ENCODE assay signal across 8 mouse cellular contexts in genomic region chr10:60687011-60687776, GRCm38 (mm10). TPM values are rescaled to one million over a fixed set of nuclear protein-coding genes. Genes with fewer than 3 reads are reported as not detected.
DNase-seq lines count a peak whose midpoint lies in the region; ATAC-seq lines count a peak whose summit lies in the region.

No protein-coding gene starts in this region.

- no peak overlapping the region; the same call in 1 of the 2 replicates for H3K27ac ChIP-seq in hindbrain, embryonic 16.5 days (ENCODE audit: low read depth, low read length)

- H3K4me1 ChIP-seq in hindbrain, embryonic 16.5 days (ENCODE audit: control insufficient read depth, insufficient read depth, low read depth, low read length) = peaks cover 17% of the 10 kb centered on the region
- peaks cover 43% of the 10 kb centered on the region for H3K4me1 ChIP-seq in megakaryocyte, embryonic 14.5 days

- H3K4me2 ChIP-seq in hindbrain, embryonic 16.5 days (ENCODE audit: low read length) = peak overlapping the region; percentile 98

- ATAC-seq in hindbrain, embryonic 16.5 days = peak; percentile 87

- H3K36me3 ChIP-seq in hindbrain, embryonic 16.5 days (ENCODE audit: control insufficient read depth, insufficient read depth, low read length) = no peaks in the 10 kb centered on the region
- no peaks in the 10 kb centered on the region for H3K36me3 ChIP-seq in megakaryocyte, embryonic 14.5 days (replicated peaks; ENCODE audit: low read length)

- peak overlapping the region; percentile 58 for H3K4me3 ChIP-seq in hindbrain, embryonic 16.5 days (ENCODE audit: low read length)
- H3K4me3 ChIP-seq in megakaryocyte, embryonic 14.5 days (replicated peaks) = peak overlapping the region; percentile 94

- peak overlapping the region; percentile 68 for H3K9ac ChIP-seq in hindbrain, embryonic 16.5 days (ENCODE audit: low read depth, low read length)

- under 1% methylated on average over 71 of the region's 76 CpGs for WGBS in hindbrain, embryonic 16.5 days

- no peaks in the 10 kb centered on the region for H3K9me3 ChIP-seq in hindbrain, embryonic 16.5 days (ENCODE audit: control insufficient read depth, low read length)
- H3K9me3 ChIP-seq in megakaryocyte, embryonic 14.5 days = no peaks in the 10 kb centered on the region

- H3K27me3 ChIP-seq in hindbrain, embryonic 16.5 days (replicated peaks; ENCODE audit: control insufficient read depth, insufficient read depth, low read length) = peaks cover 50% of the 10 kb centered on the region
- peaks cover 82% of the 10 kb centered on the region for H3K27me3 ChIP-seq in megakaryocyte, embryonic 14.5 days (replicated peaks)

- DNase-seq in adrenal gland, adult 18-20 months (ENCODE audit: low spot score in 2 of 2) = peak; percentile 54 to 64
- DNase-seq in cerebellum, postnatal 25 days = peak; percentile 69 to 82
- peak; percentile 21 to 34 for DNase-seq in gastrocnemius, adult 8-10 months (ENCODE audit: low spot score in 2 of 2)
- DNase-seq in left cerebral cortex, postnatal 36 days (ENCODE audit: low spot score in 2 of 2) = peak; percentile 49 to 62
- DNase-seq in right cerebral cortex, postnatal 14 days = peak; percentile 57
- DNase-seq in natural killer cell, adult 2 months (ENCODE audit: low spot score in 2 of 2) = no peak

- intact Hi-C loops in left cerebral cortex, postnatal 36 days (cut with DNase I) = loop anchor here (2.0 kb wide), 1 partner anchor 156 kb away; no protein-coding TSS in a partner anchor

RNA-seq across cellular contexts. Expression of gene Cdh23, which starts 9.1 kb away (rescaled TPM):
- total RNA-seq in adrenal gland, adult 18-20 months (2021) = 1 to 10 TPM; 1.3 to 1.8 TPM
- total RNA-seq in gastrocnemius, adult 8-10 months (2022) = 1 to 10 TPM; 1.1 to 1.8 (median 1.4) TPM
- 6.1 and 6.2 TPM in 2 replicates for polyA plus RNA-seq in hindbrain, embryonic 16.5 days (2015; fragmentation: Nextera tagmentation; extraction: Ambion mirVana)
- total RNA-seq in left cerebral cortex, postnatal 36 days (2021) = 1 to 10 TPM; 1.7 to 1.8 TPM
- polyA plus RNA-seq in megakaryocyte, embryonic 14.5 days (2012; ENCODE audit: insufficient read depth, low replicate concordance) = 4.6 and 9.2 TPM in 2 replicates

Comparison
In these comparisons a context has a peak if more than half of its experiments do, and no peak if none do; other contexts are left out.
1. DNase-seq: peak in adrenal gland, adult 18-20 months (2 of 2), cerebellum, postnatal 25 days (2 of 2), gastrocnemius, adult 8-10 months (2 of 2), left cerebral cortex, postnatal 36 days (2 of 2) and right cerebral cortex, postnatal 14 days (single experiment); none in natural killer cell, adult 2 months (0 of 2).